Mouse (Mus musculus) brain, embryonic 14.5 days (tissue): ENCODE measurements at regions not wholly inside any gene's neighbourhood (a gene's known extent, or its start where the extent isn't known, plus 50 kb on each side); places are given as distances from the start of the nearest gene placed in this dataset.

ENCODE experiments used
- CTCF ChIP-seq: fragments of 200-500 bp; IDR thresholded peaks from 2 replicates; pipeline ENCODE4 v1.5.1; 2012; ENCODE audit warnings: inconsistent platforms, mild to moderate bottlenecking, moderate library complexity, borderline replicate concordance; ENCODE audit not compliant: insufficient read depth, insufficient read length; ENCODE audit errors: extremely low read depth
- POLR2A ChIP-seq: fragments of 200-500 bp; IDR thresholded peaks from 2 replicates; pipeline ENCODE4 v1.6.1; 2012; ENCODE audit warnings: mild to moderate bottlenecking, inconsistent platforms, borderline replicate concordance; ENCODE audit not compliant: poor library complexity, insufficient read depth, insufficient read length, severe bottlenecking; ENCODE audit errors: extremely low read depth

DNA sequence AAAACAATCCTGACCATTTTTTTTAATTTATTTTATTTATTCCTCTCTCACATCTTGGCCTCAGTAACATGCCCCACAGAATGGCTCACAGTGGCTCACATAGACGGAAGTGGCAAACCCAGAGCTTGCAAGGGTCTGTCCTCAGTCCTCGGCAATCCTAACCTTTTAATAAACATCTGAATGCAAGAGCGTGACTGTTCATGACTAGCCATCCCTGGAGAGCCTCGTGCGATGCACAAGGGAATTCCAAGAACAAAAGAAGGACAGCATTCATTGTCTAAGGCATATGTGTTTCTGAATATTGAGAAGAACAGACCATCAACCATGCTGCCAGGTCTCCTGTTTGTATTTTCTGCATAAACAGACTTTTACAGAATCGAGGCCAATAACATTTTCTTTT is 98.8 kb upstream of the 1700025G04Rik start:
- TF ChIP-seq CTCF = no peak
- TF ChIP-seq POLR2A = no peak
